Mouse (Mus musculus) NIH3T3 (cell line): ENCODE data around the gene Olfm4.

Source experiments
- DNase-seq: peaks from one replicate; pipeline ENCODE4 v3.0.0-alpha.2; 2012; ENCODE audit warnings: low read depth

Gene Olfm4

DNA sequence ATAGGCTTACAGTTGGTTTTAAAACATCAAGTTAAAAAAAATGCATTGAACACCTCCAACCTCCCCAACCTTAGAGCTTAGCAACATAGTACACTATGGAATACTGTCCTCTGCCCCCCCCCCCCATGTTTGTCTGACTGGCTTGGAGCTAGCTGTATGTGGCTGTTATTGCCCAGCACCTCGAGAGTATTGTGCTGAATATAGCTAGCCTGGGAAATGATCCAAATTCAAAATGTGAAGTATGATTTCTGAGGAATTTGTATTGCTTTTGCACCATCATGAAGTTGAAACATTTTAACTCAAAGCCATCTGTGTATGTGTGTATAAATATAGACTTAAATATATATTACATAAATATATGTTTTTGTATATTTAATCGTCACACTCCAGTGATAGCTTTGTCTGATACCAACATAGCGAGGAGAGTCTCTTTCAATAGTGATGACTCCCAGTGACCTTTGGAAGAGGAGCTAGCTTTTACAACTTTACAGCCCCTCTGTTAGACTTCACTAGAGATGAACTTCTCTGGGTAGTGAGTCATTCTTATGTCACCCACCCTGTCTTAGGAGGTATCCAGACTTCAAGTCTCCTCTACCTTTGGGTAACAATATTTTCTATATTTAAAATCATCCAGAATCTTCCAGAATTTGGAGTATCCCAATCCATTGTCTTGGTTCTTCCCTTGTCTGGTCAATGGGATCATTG is 45.6 kb downstream of the Olfm4 start:
- DNase-seq, result no peak

DNA sequence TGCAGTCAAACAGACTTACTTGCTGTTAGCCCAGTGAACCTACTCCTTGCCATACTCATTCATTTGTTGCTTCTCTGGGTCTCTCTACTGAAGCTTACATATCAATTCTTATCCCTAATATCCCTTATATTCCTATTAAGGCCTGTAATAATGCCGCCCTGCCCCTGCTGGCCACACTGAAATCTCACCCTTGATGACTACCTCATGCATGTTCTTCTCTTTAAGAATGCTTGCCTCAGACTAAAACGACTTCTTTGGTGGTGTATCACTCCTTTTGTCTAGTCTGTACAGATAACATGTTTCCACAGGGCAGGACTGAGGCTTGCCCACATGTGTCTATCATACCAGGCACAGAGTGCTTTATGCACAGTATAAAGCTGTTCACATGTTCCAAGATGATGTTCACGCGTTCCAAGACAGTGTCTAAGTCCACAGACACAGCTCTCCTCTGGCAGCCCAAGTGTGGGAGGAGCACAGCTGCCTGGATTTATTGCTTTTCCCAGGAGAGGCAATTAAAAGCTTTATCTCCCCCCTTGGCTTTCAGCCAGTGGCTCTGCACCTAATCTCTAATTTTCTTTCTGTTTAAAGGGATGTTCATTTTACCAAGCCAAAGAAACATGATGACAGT is 55.9 kb downstream of the Olfm4 start:
- DNase-seq, result no peak

DNA sequence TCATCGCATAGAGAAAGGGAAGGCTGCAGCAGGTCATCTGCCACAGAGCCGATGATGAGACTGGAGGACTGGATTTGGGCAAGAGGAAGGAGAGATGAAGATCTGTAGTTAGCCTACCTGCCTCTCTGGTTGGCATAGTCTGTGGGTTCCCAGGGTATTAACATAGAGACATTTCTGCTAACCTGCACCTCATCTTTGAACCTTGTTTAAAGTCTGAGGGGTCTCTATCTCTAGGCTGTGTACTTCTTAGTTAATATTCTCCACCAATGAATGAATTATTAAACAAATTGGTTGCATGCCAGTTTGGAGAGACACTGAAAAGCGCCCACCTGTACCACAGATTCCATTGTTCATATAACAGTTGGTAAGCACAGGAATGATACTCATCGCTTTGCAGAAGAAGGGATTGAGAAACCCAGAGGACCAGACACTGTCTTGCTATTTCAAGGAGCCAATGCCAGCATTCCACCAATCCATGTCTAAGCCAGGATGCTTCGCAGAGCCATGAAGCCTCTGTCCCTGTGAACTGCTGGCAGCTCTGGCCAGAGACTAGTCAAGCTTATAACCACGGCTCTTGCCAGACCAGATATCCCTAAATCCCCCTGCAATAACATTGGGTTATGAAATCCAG is 62.3 kb downstream of the Olfm4 start:
- no peak for DNase-seq

DNA sequence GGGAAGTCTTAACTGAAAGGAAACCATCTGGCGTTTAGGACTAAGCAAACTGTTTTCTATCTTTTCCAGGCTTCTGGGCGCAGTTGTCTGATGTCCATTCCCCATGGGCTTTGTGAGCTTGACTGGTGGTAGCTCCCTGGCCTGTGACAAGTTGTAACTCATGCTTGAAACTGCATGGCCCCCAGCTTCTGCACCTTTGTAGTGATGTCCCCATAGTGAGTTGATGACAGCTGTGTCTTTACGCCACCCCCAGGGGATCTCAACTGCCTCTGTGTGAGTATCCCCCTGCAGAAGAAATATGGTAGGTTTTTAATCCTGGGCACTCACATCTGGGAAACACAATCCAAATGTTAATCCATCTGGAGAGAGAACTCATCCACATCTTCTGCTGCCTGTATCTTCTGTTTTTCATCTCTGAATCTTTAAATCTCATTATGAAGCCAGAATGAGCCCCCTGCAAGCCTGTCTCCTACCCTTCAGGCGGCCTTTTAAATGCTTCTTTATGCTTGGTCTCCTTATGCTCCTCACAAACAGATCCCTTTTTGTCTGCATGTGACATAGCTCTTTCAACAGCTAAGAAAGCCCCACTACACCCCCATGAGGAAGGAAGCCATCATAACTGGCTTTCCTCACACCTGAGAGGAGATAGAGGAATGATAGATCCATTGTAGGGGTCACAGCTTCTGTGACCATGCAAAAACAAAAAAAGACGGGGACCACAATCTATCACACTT is 63.7 kb downstream of the Olfm4 start:
- DNase-seq, result no peak

DNA sequence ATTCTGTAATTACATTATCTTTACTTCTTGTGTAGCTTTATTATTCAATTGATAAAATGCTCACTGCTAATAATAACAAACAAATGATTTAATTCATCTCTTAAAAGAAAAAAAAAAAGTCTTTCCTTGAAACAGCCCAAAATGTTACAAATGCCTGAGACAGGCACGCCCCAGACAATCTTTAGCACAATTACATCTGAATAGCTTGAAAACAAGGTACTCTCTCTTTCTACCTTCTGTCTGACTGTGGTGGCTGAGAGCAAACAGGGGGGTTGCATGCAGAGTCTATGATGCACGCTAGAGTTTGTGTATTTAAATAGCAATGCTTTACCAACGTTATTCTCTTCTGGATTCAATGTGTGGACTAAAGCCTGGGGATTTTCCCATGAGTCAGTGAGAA is 71.8 kb downstream of the Olfm4 start:
- no peak for DNase-seq

DNA sequence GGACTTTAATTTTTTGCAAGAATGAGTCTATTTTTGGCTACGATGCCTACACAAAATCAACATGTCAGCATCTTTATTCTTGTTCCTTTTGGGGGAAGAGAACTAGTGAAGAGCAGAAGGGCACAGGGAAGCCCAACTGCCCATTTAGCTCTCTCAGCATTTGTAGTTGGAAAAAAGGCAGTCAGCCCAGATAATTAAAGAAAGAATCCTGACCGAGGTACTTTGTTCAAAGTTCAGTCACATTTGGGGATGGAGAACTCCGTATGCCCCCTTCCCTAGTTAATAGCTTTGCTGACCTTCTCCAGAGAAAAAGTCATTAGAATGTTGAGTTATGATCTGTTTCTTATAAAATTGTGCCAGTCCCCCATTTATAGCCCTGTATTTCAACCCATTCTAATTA is 77.8 kb downstream of the Olfm4 start:
- no peak for DNase-seq

DNA sequence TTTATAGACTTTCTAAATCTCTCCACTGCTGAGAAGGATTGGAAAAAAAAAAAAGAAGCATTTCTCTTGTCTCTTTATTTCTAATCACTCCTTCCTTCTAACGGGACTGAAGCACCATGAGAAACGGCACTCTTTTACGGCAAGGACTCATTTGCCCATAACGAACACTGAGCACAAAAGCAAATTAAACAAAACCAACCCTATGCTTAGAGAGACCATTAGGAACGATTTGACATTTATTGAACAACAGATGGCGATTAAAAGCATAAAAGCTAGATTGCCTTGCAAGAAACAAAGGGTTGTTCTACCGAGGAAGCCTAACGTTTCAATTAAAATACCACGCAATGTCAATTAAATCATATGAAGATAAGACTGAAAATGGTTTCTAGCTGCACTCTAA is 79.0 kb downstream of the Olfm4 start:
- DNase-seq, result no peak

DNA sequence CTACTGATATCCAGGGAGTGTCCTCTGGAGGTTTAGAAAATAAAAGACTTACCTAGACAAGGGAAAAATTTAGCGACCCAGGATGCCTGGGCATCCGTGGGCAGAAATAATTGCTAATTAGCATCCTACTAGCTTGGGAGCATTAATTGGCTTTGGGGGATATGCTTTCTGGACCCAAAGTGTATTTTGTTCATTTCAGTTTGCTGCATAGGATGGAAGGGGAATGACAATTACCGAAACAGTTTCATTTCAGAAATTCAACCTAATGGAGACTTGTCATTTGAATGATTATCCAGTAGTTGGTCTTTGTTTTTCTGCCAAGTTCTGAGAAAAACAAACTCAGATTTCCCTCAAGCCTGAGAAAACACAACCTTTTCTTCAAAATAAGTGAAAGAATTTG is 86.7 kb downstream of the Olfm4 start:
- no peak for DNase-seq
